Mouse (Mus musculus) ES-Bruce4 (cell line): ENCODE data around the gene Ptprs. TPM values are rescaled to one million over a fixed set of nuclear protein-coding genes. Genes with fewer than 3 reads are reported as not detected.

Source experiments
- H3K27ac ChIP-seq: 2 replicates; pipeline ENCODE4 v1.5.1; 2012; ENCODE audit warnings: low read length, inconsistent platforms; ENCODE audit not compliant: insufficient read depth
- H3K27me3 ChIP-seq: 2 replicates; pipeline ENCODE4 v1.6.1; 2012; ENCODE audit warnings: mild to moderate bottlenecking, low read length, inconsistent platforms; ENCODE audit not compliant: control insufficient read depth, poor library complexity, insufficient read depth, severe bottlenecking
- H3K36me3 ChIP-seq: 2 replicates; pipeline ENCODE4 v1.6.1; 2012; ENCODE audit warnings: inconsistent platforms, mild to moderate bottlenecking, low read length, moderate library complexity; ENCODE audit not compliant: control insufficient read depth, poor library complexity, insufficient read depth, severe bottlenecking
- H3K4me1 ChIP-seq: one replicate; pipeline ENCODE4 v1.8.1; 2011; ENCODE audit warnings: low read length; ENCODE audit not compliant: control insufficient read depth, insufficient read depth
- H3K4me3 ChIP-seq: 2 replicates; pipeline ENCODE4 v1.5.1; 2011; ENCODE audit warnings: low read depth, mild to moderate bottlenecking, low read length
- H3K9ac ChIP-seq: 2 replicates; pipeline ENCODE4 v1.6.1; 2012; ENCODE audit warnings: low read depth, mild to moderate bottlenecking, inconsistent platforms; ENCODE audit not compliant: poor library complexity, severe bottlenecking
- H3K9me3 ChIP-seq: replicated peaks from 2 replicates; pipeline ENCODE4 v1.6.1; 2012; ENCODE audit warnings: mild to moderate bottlenecking, low read length, inconsistent platforms; ENCODE audit not compliant: control insufficient read depth, poor library complexity, insufficient read depth, severe bottlenecking
- CTCF ChIP-seq: IDR thresholded peaks from one replicate; pipeline ENCODE4 v1.8.1; 2011; ENCODE audit warnings: low read depth, low read length
- EP300 ChIP-seq: IDR thresholded peaks from 2 replicates; pipeline ENCODE4 v1.6.1; 2011; ENCODE audit warnings: low read depth, low read length; ENCODE audit not compliant: insufficient read depth
- POLR2A ChIP-seq: IDR thresholded peaks from one replicate; pipeline ENCODE4 v1.8.1; 2011; ENCODE audit warnings: low read length; ENCODE audit not compliant: insufficient read depth
- polyA plus RNA-seq: library from polyadenylated mRNA; stranded (reverse); fragments of >200 nt; gene quantifications from 2 replicates; pipeline ENCODE4 v1.2.4, GENCODE M21; 2011; ENCODE audit warnings: low read depth; ENCODE audit not compliant: missing spikeins, insufficient read depth, insufficient read length

Gene Ptprs
- polyA plus RNA-seq, 1 experiment = 159 TPM

DNA sequence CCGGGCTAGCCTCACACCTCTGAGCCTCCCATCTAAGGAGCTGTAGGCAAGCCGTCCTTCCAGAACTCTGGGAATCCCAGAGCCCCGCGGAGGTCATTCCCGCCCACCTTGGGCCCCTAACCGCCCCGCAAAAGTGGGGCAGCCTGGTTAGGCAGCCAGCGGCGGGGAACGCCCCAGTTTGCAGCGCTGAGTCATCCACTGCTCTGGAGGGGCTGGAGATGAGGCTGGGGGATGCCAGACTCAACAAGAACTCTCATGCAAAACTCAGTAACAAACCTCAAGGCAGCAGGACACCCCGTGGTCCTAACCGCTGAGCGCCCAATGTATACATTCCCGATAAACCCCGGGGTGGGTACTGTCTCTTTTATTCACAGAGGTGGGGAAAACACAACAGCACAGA is 4.2 kb downstream of the Ptprs start:
- Histone ChIP-seq H3K36me3 (no peaks in the 10 kb centered on the region), H3K9me3 (no peaks in the 10 kb centered on the region), H3K4me1 (peaks cover 9% of the 10 kb centered on the region), H3K9ac (no peak overlapping the region), H3K4me3 (peak overlapping the region; percentile 44), H3K27ac (no peak overlapping the region), H3K27me3 (peaks cover 3% of the 10 kb centered on the region; the same call in 1 of the 2 replicates)
- peak; percentile 63; the same call in 1 of the 2 replicates for TF ChIP-seq EP300
- no peak for TF ChIP-seq CTCF

DNA sequence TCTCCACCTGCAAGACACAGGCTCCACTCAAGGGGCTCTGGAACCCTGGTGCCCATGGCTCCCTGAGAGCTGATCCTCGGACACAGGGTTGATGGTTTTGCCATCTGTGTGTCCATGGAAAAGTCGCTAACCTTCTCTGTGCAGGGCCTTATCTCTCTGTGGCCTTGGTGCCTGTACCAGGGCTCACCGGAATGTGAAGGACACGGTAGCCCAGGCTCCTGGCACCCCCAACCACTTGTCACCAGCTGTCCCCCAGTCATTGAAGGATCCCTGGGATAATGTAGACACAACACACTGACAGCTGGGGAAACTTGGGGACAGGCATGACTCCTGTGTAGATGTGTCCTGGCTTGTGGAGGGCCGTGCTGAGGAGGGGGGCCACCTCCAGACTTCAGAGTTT is 5.1 kb downstream of the Ptprs start:
- TF ChIP-seq POLR2A (no peak), EP300 (no peak)
- Histone ChIP-seq H3K27ac (no peak overlapping the region), H3K9me3 (no peaks in the 10 kb centered on the region), H3K9ac (no peak overlapping the region), H3K4me1 (peaks cover 9% of the 10 kb centered on the region), H3K36me3 (no peaks in the 10 kb centered on the region), H3K27me3 (peaks cover 3% of the 10 kb centered on the region; the same call in 1 of the 2 replicates), H3K4me3 (no peak overlapping the region)

DNA sequence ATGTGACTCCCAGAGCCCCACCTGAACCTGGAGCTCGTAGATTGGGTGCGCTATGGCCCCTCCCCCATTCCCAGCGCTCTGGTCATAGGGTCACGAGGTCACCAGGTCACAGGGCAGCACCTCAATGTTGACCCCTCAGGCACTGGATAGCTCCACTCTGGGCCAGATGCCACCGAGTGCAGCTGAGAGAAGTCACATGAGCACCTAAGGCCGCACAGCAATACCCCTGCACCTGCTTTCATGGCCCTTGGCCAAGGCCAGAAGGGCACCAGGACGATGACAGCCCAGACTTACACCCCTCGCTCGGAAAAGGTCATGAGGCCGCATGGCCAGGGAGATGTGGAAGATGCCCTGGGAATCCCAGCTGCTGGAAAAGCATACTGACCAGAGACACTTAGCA is 5.7 kb downstream of the Ptprs start:
- H3K27ac ChIP-seq = no peak overlapping the region
- H3K4me1 ChIP-seq = peaks cover 9% of the 10 kb centered on the region
- H3K36me3 ChIP-seq = no peaks in the 10 kb centered on the region
- H3K9ac ChIP-seq = peak overlapping the region; percentile 14; the same call in 1 of the 2 replicates
- H3K4me3 ChIP-seq = peak overlapping the region; percentile 53; the same call in 1 of the 2 replicates
- no peaks in the 10 kb centered on the region for H3K9me3 ChIP-seq
- TF ChIP-seq EP300 (peak; percentile 96), POLR2A (no peak)
- peaks cover 3% of the 10 kb centered on the region; the same call in 1 of the 2 replicates for H3K27me3 ChIP-seq

- H3K9ac ChIP-seq = peak overlapping the region; percentile 14; the same call in 1 of the 2 replicates
- no peaks in the 10 kb centered on the region for H3K36me3 ChIP-seq
- H3K27ac ChIP-seq = no peak overlapping the region
- H3K27me3 ChIP-seq = peaks cover 3% of the 10 kb centered on the region; the same call in 1 of the 2 replicates
- H3K9me3 ChIP-seq = no peaks in the 10 kb centered on the region
- H3K4me1 ChIP-seq = peaks cover 9% of the 10 kb centered on the region
- no peak for TF ChIP-seq CTCF
- no peak for TF ChIP-seq EP300
- TF ChIP-seq POLR2A = no peak
- peak overlapping the region; percentile 53 for H3K4me3 ChIP-seq
These were observed 6.3 kb downstream of the Ptprs start for GRCm38 (mm10) chr17:56470001-56470436.

DNA sequence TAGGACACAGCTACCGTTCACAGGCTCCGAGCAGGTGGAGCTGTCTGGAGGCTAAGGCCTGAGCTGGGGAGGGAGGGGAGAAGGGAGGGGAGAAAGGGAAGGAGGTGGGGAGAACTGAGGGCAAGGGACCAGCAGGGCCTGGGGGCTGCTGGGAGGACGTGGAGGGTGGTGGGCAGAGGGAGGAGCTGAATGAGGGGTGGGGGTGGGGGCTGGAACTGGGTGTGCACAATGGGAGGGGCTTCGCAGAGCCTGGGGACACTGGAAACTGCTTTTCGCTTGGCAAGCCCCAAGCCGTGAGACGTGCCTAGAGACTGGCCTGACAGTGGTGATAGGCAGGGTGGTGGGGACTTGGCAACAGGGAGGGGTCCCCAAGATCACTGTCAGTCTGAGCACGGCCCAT is 7.0 kb downstream of the Ptprs start:
- H3K27me3 ChIP-seq = peaks cover 3% of the 10 kb centered on the region; the same call in 1 of the 2 replicates
- TF ChIP-seq CTCF (no peak), EP300 (peak; percentile 53; the same call in 1 of the 2 replicates)
- no peak overlapping the region for H3K27ac ChIP-seq
- H3K4me1 ChIP-seq = peaks cover 9% of the 10 kb centered on the region
- H3K9me3 ChIP-seq = no peaks in the 10 kb centered on the region
- peak overlapping the region; percentile 53; the same call in 1 of the 2 replicates for H3K4me3 ChIP-seq
- no peak overlapping the region; the same call in 1 of the 2 replicates for H3K9ac ChIP-seq
- H3K36me3 ChIP-seq = no peaks in the 10 kb centered on the region

- Histone ChIP-seq H3K4me3 (no peak overlapping the region; the same call in 1 of the 2 replicates), H3K4me1 (peaks cover 9% of the 10 kb centered on the region), H3K27ac (no peak overlapping the region)
These were observed 7.4 kb downstream of the Ptprs start for GRCm38 (mm10) chr17:56468870-56469269.

More at GRCm38 (mm10) chr17:56468870-56469269, 7.4 kb downstream of the Ptprs start:
- Histone ChIP-seq H3K9ac (no peak overlapping the region), H3K36me3 (no peaks in the 10 kb centered on the region), H3K9me3 (no peaks in the 10 kb centered on the region), H3K27me3 (no peaks in the 10 kb centered on the region)
- TF ChIP-seq EP300 = no peak
- TF ChIP-seq CTCF = no peak
